Mouse (Mus musculus): Measurements from ENCODE around the gene Zfp866.

Zfp866 gene

GRCm38 (mm10) chr8:69717232-69717580 lies 73.8 kb downstream of the Zfp866 start:
- DNase-seq (ENCODE audit: extremely low read depth, low read depth), result no peak

- DNase-seq (ENCODE audit: extremely low read depth, low read depth), result peak; percentile 100
Observed at GRCm38 (mm10) chr8:69716403-69717231, 74.4 kb downstream of the Zfp866 start.

- DNase-seq (ENCODE audit: extremely low read depth, low read depth), result no peak
Observed at GRCm38 (mm10) chr8:69715366-69715765, 75.6 kb downstream of the Zfp866 start.

GRCm38 (mm10) chr8:69713516-69713915 lies 77.5 kb downstream of the Zfp866 start:
- no peak for DNase-seq (ENCODE audit: extremely low read depth, low read depth)

Measured in MEL-GATA-1-ER (cell line).